Comparison of ENCODE assay signal across 19 mouse cellular contexts in genomic region chr6:109814990-109815389, GRCm38 (mm10).
DNase-seq lines count a peak whose midpoint lies in the region; TF ChIP-seq lines count a peak whose summit lies in the region.
"Had no signal": no experiment of that assay in that cellular context is flagged by ENCODE, and none has a peak within 500 bp of the region (broad histone marks: within the 10 kb centered on the region; RNA-seq: fewer than 3 reads in every experiment).

No protein-coding gene starts in this region.

- DNase-seq in frontal cortex, adult 2 months (ENCODE audit: extremely low spot score in 1 of 2, low spot score in 1 of 2) = peak; percentile 1 to 22
- no peak for DNase-seq in frontal cortex, postnatal 10 days (ENCODE audit: low spot score in 2 of 2)
- peak; percentile 47 for DNase-seq in brain, adult 2 months (ENCODE audit: low read depth, low spot score)
- no peak for DNase-seq in yolk sac, embryonic 10.5 days (ENCODE audit: low spot score)
- no peak for DNase-seq in lung, postnatal 4 days
- DNase-seq: adrenal gland, adult 2 months; adrenal gland, postnatal 10 days; adrenal gland, postnatal 25 days; cerebellum, adult 11-12 months; cerebellum, adult 2 months; cerebellum, adult 9-10 months; cerebellum, postnatal 10 days; cerebellum, postnatal 25 days had no signal

- no peak for TF ChIP-seq CTCF in embryonic fibroblast, embryonic 13.5 days (IDR thresholded peaks at IDR 0.05; ENCODE audit: borderline replicate concordance, insufficient read depth, low read length)

- peak overlapping the region; percentile 73; the same call in 1 of the 2 replicates for H3K27ac ChIP-seq in embryonic fibroblast, embryonic 13.5 days (ENCODE audit: insufficient read depth, low read length)
- H3K27ac ChIP-seq: embryonic facial prominence, embryonic 10.5 days; embryonic facial prominence, embryonic 12.5 days; forebrain, embryonic 10.5 days; forebrain, embryonic 12.5 days had no signal

- no peaks in the 10 kb centered on the region for H3K4me1 ChIP-seq in embryonic fibroblast, embryonic 13.5 days (ENCODE audit: control insufficient read depth, insufficient read depth, low read length)
- H3K4me1 ChIP-seq: embryonic facial prominence, embryonic 10.5 days; embryonic facial prominence, embryonic 12.5 days; forebrain, embryonic 10.5 days; forebrain, embryonic 12.5 days had no signal

- H3K4me3 ChIP-seq in embryonic fibroblast, embryonic 13.5 days (ENCODE audit: insufficient read depth, low read length) = no peak overlapping the region
- H3K4me3 ChIP-seq: embryonic facial prominence, embryonic 10.5 days; embryonic facial prominence, embryonic 12.5 days; erythroblast, embryonic 14.5 days; forebrain, embryonic 10.5 days; forebrain, embryonic 12.5 days had no signal

- no peak for TF ChIP-seq POLR2A in embryonic fibroblast, embryonic 13.5 days (IDR thresholded peaks at IDR 0.05; ENCODE audit: low read depth, low read length)

Comparison
In these comparisons a context has a peak if more than half of its experiments do, and no peak if none do; other contexts are left out.
1. DNase-seq: peak in frontal cortex, adult 2 months (2 of 2) and brain, adult 2 months (single experiment); none in frontal cortex, postnatal 10 days (0 of 2), yolk sac, embryonic 10.5 days (single experiment) and lung, postnatal 4 days (0 of 2).